Mouse (Mus musculus): ENCODE measurements around the gene Crabp1.

GRCm38 (mm10) chr9:54801460-54801961 is 37.0 kb downstream of the Crabp1 start:
- TF ChIP-seq POLR2A (IDR thresholded peaks at IDR 0.05; ENCODE audit: low read depth, low read length) (no peak), CTCF (IDR thresholded peaks at IDR 0.05; ENCODE audit: extremely low read depth, insufficient read length, insufficient replicate concordance, low read depth, low read length) (no peak)
